Mouse (Mus musculus) neutrophil, adult 5-6 weeks (primary cell): Measurements from ENCODE around the gene Tarbp1. TPM values are rescaled to one million over a fixed set of nuclear protein-coding genes. Genes with fewer than 3 reads are reported as not detected.

Experiments
- ATAC-seq: fragments of 151-379, 151-347 bp; 2 replicates; pipeline ENCODE4 v1.8.0; 2017; ENCODE audit warnings: mild to moderate bottlenecking, moderate TSS enrichment; ENCODE audit not compliant: insufficient number of reproducible peaks, poor library complexity, low FRiP score, severe bottlenecking; ENCODE audit errors: extremely low read depth
- total RNA-seq: library from RNA; stranded (forward); fragments of 200-1000 nt; gene quantifications from 2 replicates; pipeline ENCODE4 v1.2.3, GENCODE M21; 2017

The Tarbp1 gene
- 3.1 and 4.2 TPM in 2 replicates for total RNA-seq

- ATAC-seq: peak; percentile 45
Measured at GRCm38 (mm10) chr8:126474299-126475187, at the start of gene Tarbp1. Gene Tarbp1 (minus strand): TSS chr8:126475065.

- no peak for ATAC-seq
Measured at GRCm38 (mm10) chr8:126524233-126524985, 49.5 kb upstream of the Tarbp1 start.

GRCm38 (mm10) chr8:126523060-126523574, 48.3 kb upstream of the Tarbp1 start:
- no peak for ATAC-seq

- no peak for ATAC-seq
Measured at GRCm38 (mm10) chr8:126519447-126519975, 44.6 kb upstream of the Tarbp1 start.

GRCm38 (mm10) chr8:126516620-126517577, 42.0 kb upstream of the Tarbp1 start:
- ATAC-seq: peak; percentile 51; the same call in 1 of the 2 replicates

- ATAC-seq: no peak
Measured at GRCm38 (mm10) chr8:126514011-126514964, 39.4 kb upstream of the Tarbp1 start.

GRCm38 (mm10) chr8:126510866-126511265, 36.0 kb upstream of the Tarbp1 start:
- no peak for ATAC-seq

- no peak for ATAC-seq
Measured at GRCm38 (mm10) chr8:126509635-126510034, 34.8 kb upstream of the Tarbp1 start.

GRCm38 (mm10) chr8:126508871-126509586, 34.2 kb upstream of the Tarbp1 start:
- no peak for ATAC-seq

GRCm38 (mm10) chr8:126508221-126508620, 33.4 kb upstream of the Tarbp1 start:
- ATAC-seq: no peak

- ATAC-seq: no peak
Measured at GRCm38 (mm10) chr8:126504492-126505182, 29.8 kb upstream of the Tarbp1 start.

GRCm38 (mm10) chr8:126502722-126503121, 27.9 kb upstream of the Tarbp1 start:
- ATAC-seq: no peak

- ATAC-seq: no peak
Measured at GRCm38 (mm10) chr8:126499371-126499770, 24.5 kb upstream of the Tarbp1 start.

GRCm38 (mm10) chr8:126498465-126498864, 23.6 kb upstream of the Tarbp1 start:
- no peak for ATAC-seq

- peak; percentile 95 for ATAC-seq
Measured at GRCm38 (mm10) chr8:126497541-126498428, 22.9 kb upstream of the Tarbp1 start.
